In the genomic region with DNA sequence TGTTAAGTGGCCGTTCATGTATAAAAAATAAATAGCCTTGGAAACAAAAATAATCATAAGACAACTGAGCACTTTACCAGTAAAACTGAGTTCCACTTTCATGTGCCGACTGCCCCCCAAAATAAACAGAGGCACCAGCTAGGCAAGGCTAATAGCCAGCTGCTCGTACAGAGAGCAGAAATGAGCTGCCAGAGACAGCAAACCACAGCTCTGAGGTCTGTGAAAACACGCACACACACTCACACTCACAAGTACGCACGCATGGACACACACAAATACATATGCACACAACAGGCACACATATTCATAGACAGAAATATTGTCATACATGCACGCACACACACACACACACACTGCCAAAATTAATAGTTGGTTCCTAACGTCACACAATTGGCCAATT, we compare ENCODE assay signal across 8 mouse cellular contexts. TPM values are rescaled to one million over a fixed set of nuclear protein-coding genes. Genes with fewer than 3 reads are reported as not detected.
DNase-seq lines count a peak whose midpoint lies in the region; ATAC-seq and TF ChIP-seq lines count a peak whose summit lies in the region.

No protein-coding gene starts in this region.

- H3K27ac ChIP-seq in lung, embryonic 14.5 days (ENCODE audit: low read depth), result peak overlapping the region; percentile 88
- peak overlapping the region; percentile 86 for H3K27ac ChIP-seq in brown adipose tissue, adult 24 weeks (replicated peaks; ENCODE audit: low read depth, low read length)
- H3K27ac ChIP-seq in hindbrain, embryonic 14.5 days, result peak overlapping the region; percentile 57; the same call in 1 of the 2 replicates
- no peak overlapping the region for H3K27ac ChIP-seq in midbrain, postnatal 0 days (ENCODE audit: low read depth, low read length)

- no peak for TF ChIP-seq CTCF in lung, embryonic 14.5 days (IDR thresholded peaks at IDR 0.05; ENCODE audit: low read depth)
- no peak for TF ChIP-seq CTCF in midbrain, postnatal 0 days (IDR thresholded peaks at IDR 0.05)

- 17% methylated on average over 8 of the region's 8 CpGs for WGBS in lung, embryonic 14.5 days
- 70% methylated on average over 8 of the region's 8 CpGs for WGBS in hindbrain, embryonic 14.5 days
- WGBS in midbrain, postnatal 0 days, result 60% methylated on average over 8 of the region's 8 CpGs

- H3K9ac ChIP-seq in lung, embryonic 14.5 days, result peak overlapping the region; percentile 26; the same call in 1 of the 2 replicates
- no peak overlapping the region for H3K9ac ChIP-seq in hindbrain, embryonic 14.5 days
- 0 out of 2 replicates have a peak overlapping the region, but pooled peaks have one; percentile 8 for H3K9ac ChIP-seq in midbrain, postnatal 0 days (replicated peaks; ENCODE audit: low read length, poor library complexity, severe bottlenecking)

- ATAC-seq in lung, embryonic 14.5 days (ENCODE audit: insufficient read depth), result peak; percentile 19; the same call in 1 of the 2 replicates
- 0 out of 2 replicates have a peak, but pooled peaks have one; percentile 8 for ATAC-seq in hindbrain, embryonic 14.5 days (ENCODE audit: low FRiP score)
- ATAC-seq in midbrain, postnatal 0 days (ENCODE audit: low FRiP score), result no peak

- H3K9me3 ChIP-seq in lung, embryonic 14.5 days (ENCODE audit: low read depth, low read length), result no peaks in the 10 kb centered on the region
- H3K9me3 ChIP-seq in hindbrain, embryonic 14.5 days (ENCODE audit: control insufficient read depth, low read length), result no peaks in the 10 kb centered on the region
- no peaks in the 10 kb centered on the region for H3K9me3 ChIP-seq in midbrain, postnatal 0 days (ENCODE audit: low read length)

- H3K4me1 ChIP-seq in lung, embryonic 14.5 days (ENCODE audit: insufficient read depth), result peaks cover 60% of the 10 kb centered on the region
- peaks cover 55% of the 10 kb centered on the region for H3K4me1 ChIP-seq in brown adipose tissue, adult 24 weeks (ENCODE audit: control insufficient read depth, insufficient read depth, insufficient read length, low read length)
- H3K4me1 ChIP-seq in hindbrain, embryonic 14.5 days (replicated peaks; ENCODE audit: control insufficient read depth, insufficient read depth, low read length), result peaks cover 28% of the 10 kb centered on the region
- H3K4me1 ChIP-seq in midbrain, postnatal 0 days (ENCODE audit: insufficient read depth, low read length), result peaks cover 7% of the 10 kb centered on the region; the same call in 1 of the 2 replicates

- H3K4me3 ChIP-seq in lung, embryonic 14.5 days (ENCODE audit: low read depth, low read length), result no peak overlapping the region; the same call in 1 of the 2 replicates
- peak overlapping the region; percentile 20 for H3K4me3 ChIP-seq in brown adipose tissue, adult 24 weeks (ENCODE audit: insufficient read depth, low read depth, low read length)
- no peak overlapping the region for H3K4me3 ChIP-seq in hindbrain, embryonic 14.5 days (replicated peaks; ENCODE audit: low read length)
- no peak overlapping the region for H3K4me3 ChIP-seq in midbrain, postnatal 0 days (ENCODE audit: low read depth, low read length)

- peak overlapping the region; percentile 55 for H3K4me2 ChIP-seq in lung, embryonic 14.5 days
- H3K4me2 ChIP-seq in hindbrain, embryonic 14.5 days (replicated peaks), result no peak overlapping the region
- no peak overlapping the region for H3K4me2 ChIP-seq in midbrain, postnatal 0 days (ENCODE audit: low read depth, low read length, poor library complexity, severe bottlenecking)

- H3K36me3 ChIP-seq in lung, embryonic 14.5 days (ENCODE audit: insufficient read depth), result no peaks in the 10 kb centered on the region
- no peaks in the 10 kb centered on the region for H3K36me3 ChIP-seq in hindbrain, embryonic 14.5 days (replicated peaks; ENCODE audit: control insufficient read depth, insufficient read depth)
- H3K36me3 ChIP-seq in midbrain, postnatal 0 days (ENCODE audit: insufficient read depth, low read length), result no peaks in the 10 kb centered on the region

- H3K27me3 ChIP-seq in lung, embryonic 14.5 days (ENCODE audit: insufficient read depth, low read length), result no peaks in the 10 kb centered on the region
- H3K27me3 ChIP-seq in hindbrain, embryonic 14.5 days (ENCODE audit: control insufficient read depth, insufficient read depth, low read length), result no peaks in the 10 kb centered on the region
- no peaks in the 10 kb centered on the region for H3K27me3 ChIP-seq in midbrain, postnatal 0 days (ENCODE audit: insufficient read depth, low read length)

- DNase-seq in lung, embryonic 14.5 days, result peak; percentile 74
- DNase-seq in lung, adult 18-20 months, result no peak
- DNase-seq in hindbrain, embryonic 14.5 days (ENCODE audit: low spot score), result no peak
- no peak for DNase-seq in midbrain, postnatal 0 days (ENCODE audit: low spot score)
- DNase-seq in adrenal gland, postnatal 10 days, result no peak
- no peak for DNase-seq in right cerebral cortex, postnatal 14 days
- no peak for DNase-seq in urinary bladder, postnatal 4 days (ENCODE audit: low spot score in 2 of 2)

RNA-seq across cellular contexts. Expression of gene Rassf3, which starts 46.6 kb away (rescaled TPM):
- 19.8 and 21.0 TPM in 2 replicates for polyA plus RNA-seq in lung, embryonic 14.5 days (2014; fragmentation: Nextera tagmentation; extraction: Ambion mirVana)
- polyA plus RNA-seq in brown adipose tissue, adult 24 weeks (2012; ENCODE audit: insufficient read depth, insufficient read length, missing spikeins), result 17.3 and 25.1 TPM in 2 replicates
- 5.8 and 6.5 TPM in 2 replicates for polyA plus RNA-seq in hindbrain, embryonic 14.5 days (2014; fragmentation: Nextera tagmentation; extraction: Ambion mirVana)
- total RNA-seq in midbrain, postnatal 0 days (2014; rRNA removed), result 5.8 and 6.0 TPM in 2 replicates
- polyA plus RNA-seq in midbrain, postnatal 0 days (2015; fragmentation: Nextera tagmentation; extraction: Ambion mirVana), result 3.0 and 3.4 TPM in 2 replicates
- 10 to 100 TPM; 47.9 to 49.1 TPM for total RNA-seq in adrenal gland, postnatal 10 days (2021)
